Mouse (Mus musculus): Measurements from ENCODE around the gene Nr4a3.

Nr4a3 gene

GRCm38 (mm10) chr4:48108591-48108990 lies 63.6 kb downstream of the Nr4a3 start:
- DNase-seq (ENCODE audit: low read depth, low spot score) = no peak

DNA sequence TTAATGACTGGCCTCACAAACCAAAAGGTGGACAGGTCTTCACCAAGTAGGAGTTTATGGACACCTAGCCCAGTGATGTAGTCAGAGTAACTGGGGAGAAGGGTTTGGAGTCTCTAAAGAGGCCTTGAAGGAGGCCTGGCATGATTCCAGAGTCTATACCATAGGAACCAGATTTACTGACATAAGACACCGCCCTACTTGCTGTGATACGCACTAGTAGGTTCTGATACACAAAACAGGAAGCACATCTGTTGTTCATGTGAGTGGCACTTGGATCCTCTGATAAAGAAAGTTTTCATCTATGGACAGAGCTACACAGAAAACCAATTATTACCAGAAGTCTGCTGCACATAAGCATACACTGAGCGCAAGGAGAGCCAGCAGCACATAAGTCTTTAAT lies 65.4 kb downstream of the Nr4a3 start:
- DNase-seq (ENCODE audit: low read depth, low spot score) = no peak

DNA sequence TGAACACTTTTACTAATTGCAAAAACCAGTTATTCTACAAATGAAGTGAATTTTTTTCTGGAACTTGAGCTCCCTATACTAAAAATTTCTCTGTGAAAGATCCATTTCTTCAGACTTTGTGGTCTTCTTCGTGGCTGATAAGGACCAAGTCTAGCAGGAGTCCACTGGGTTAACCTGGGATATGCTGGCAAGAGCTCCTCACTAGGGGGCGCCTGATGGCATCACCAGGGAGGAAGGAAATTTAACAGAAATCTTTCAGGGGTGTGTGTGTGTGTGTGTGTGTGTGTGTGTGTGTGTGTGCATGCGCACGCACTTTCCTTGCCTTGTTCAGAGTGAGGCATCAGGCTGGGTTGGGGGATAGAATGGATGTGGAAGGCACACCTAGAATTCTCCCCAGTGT lies 71.2 kb downstream of the Nr4a3 start:
- DNase-seq (ENCODE audit: low read depth, low spot score) = peak; percentile 16

GRCm38 (mm10) chr4:48124416-48124772 lies 79.4 kb downstream of the Nr4a3 start:
- no peak for DNase-seq (ENCODE audit: low read depth, low spot score)

GRCm38 (mm10) chr4:48124773-48125469 lies 80.0 kb downstream of the Nr4a3 start, which contains the start of gene Stx17:
Gene Stx17 (plus strand): TSS chr4:48124915.
- peak; percentile 87 for DNase-seq (ENCODE audit: low read depth, low spot score)

- DNase-seq (ENCODE audit: low read depth, low spot score) = no peak
Measured at GRCm38 (mm10) chr4:48130314-48130713, 85.4 kb downstream of the Nr4a3 start.

GRCm38 (mm10) chr4:48131606-48132005 lies 86.7 kb downstream of the Nr4a3 start:
- DNase-seq (ENCODE audit: low read depth, low spot score) = no peak

- DNase-seq (ENCODE audit: low read depth, low spot score) = peak; percentile 37
Measured at GRCm38 (mm10) chr4:48132721-48133120, 87.8 kb downstream of the Nr4a3 start.

Measured in R1 (cell line).